Mouse (Mus musculus) gastrocnemius, postnatal 36 days (tissue): Measurements from ENCODE around the gene Esyt1. TPM values are rescaled to one million over a fixed set of nuclear protein-coding genes. Genes with fewer than 3 reads are reported as not detected.
"Not testable (repeated sequence)": the region's sequence is repeated elsewhere in the genome, so short reads cannot be mapped to it uniquely, and the experiment has no call there.

ENCODE experiments used
- DNase-seq, 2 experiments: peaks; one replicate each; pipeline ENCODE4 v3.0.0; 2022
- intact Hi-C: fragments of 180-260 bp; cut with DNase I; formaldehyde crosslinking; loops from one replicate; pipeline ENCODE4 v1.15.1; 2025
- total RNA-seq, 2 experiments: library from RNA; stranded (reverse); gene quantifications; 2 replicates each; pipeline ENCODE4 v1.2.3; 2021

Gene Esyt1
- total RNA-seq, 2 experiments from 2014 or later: 12.8 to 13.0 TPM

DNA sequence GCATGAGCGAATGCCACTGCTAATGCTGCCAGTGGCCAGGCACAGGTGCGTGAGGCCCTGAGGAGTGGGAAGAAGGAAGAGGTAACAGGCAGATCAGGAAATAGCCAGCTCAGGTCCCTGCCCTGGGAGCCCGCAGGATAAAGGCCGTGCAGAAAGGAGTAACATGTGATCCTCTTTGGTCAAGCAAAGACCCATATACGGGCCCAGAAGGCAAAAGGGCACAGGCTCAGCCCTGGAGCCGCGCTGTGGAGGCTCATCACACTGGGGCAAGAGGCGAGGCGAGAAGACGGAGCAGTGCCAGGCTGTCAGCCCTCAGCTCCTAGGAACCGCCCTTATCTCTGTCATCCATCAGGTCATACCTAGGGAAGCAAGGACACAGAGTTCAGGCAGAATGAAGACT lies 15.4 kb downstream of the Esyt1 start:
- no peak for DNase-seq
- intact Hi-C loops: no loop called here

DNA sequence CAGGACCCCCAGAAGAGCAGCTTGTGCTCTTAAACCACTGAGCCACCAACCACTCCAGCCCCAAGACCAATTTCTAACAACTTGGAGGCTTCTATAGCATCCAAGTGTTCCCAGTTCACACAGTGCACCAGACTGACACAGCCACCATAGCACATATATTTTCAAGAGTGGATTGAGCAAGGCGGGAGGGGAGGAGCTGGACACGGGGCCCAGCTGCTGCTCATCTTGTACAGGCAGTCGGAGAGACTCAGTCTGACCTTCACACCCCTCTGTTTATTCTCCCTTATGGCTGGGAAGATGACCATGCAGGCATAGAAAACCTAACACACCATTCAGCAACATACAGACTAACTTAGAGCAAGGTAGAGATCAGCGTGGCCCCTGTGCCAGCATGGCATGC lies 15.8 kb downstream of the Esyt1 start:
- DNase-seq: no peak
- intact Hi-C loops: no loop called here

DNA sequence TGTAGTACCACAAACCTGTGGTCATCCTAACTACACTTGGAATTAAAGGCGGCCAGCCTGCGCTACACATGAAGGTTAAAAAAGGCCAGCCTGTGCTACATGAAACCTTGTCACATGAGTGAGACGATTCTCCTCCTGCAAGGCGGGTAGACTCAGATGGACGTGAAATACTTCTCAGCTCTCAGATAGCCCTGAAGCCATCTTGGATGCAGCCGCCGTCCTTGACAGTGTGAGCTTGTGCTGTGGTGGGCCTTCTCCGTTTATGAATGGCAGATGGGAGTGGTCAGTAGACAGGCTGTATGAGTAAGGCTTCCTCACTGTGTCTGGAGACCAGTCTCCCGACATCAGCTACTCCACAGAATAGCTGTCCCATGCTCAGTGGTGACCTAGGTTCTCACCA lies 16.5 kb downstream of the Esyt1 start:
- DNase-seq: no peak
- intact Hi-C loops: no loop called here

DNA sequence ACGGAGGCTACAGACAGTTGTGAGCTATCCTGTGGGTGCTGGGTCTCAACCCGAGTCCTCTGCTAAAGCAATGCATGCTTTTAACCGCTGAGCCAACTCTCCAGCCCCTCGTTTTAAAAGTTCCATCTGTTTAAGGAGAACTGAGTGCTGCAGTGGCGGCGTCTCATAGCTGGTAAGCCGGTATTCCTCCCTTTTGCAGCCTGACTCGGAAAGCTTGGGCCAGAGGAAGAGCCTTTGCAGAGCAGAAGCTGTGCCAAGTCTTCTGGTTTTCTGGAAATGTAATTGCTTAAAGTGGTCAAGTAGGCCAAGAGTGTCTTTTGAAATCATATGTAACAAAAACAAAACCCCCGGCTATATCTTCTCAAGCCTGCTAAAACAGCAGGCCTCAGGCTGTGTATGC lies 17.4 kb downstream of the Esyt1 start:
- intact Hi-C loops: no loop called here
- DNase-seq: no peak

DNA sequence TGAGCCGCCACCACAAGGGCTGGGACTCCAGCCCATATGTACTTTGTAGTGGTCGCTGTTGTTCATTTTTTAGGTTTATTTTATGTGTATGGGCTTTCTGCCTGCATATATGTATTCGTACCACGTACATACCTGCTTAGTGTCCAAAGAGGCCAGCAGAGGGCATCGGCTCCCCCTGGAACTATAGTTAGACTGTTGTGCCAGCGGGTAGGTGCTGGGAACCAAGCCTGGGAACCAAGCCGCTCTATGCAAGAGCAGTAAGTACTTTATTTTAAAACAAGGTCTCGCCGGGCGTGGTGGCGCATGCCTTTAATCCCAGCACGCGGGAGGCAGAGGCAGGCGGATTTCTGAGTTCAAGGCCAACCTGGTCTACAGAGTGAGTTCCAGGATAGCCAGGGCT lies 19.7 kb downstream of the Esyt1 start:
- intact Hi-C loops: no loop called here
- DNase-seq: no peak

DNA sequence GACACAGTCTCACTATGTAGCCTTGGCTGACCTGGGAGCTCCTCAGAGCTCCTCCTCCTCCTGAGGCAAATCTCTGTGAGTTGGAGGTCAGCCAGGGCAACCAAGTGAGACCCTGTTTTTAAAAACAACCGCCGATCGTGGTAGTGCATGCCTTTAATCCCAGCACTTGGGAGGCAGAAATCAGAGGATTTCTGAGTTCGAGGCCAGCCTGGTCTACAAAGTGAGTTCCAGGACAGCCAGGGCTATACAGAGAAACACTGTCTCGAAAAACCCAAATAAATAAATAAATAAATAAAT lies 20.4 kb downstream of the Esyt1 start:
- intact Hi-C loops, DNase-seq: not testable (repeated sequence)

DNA sequence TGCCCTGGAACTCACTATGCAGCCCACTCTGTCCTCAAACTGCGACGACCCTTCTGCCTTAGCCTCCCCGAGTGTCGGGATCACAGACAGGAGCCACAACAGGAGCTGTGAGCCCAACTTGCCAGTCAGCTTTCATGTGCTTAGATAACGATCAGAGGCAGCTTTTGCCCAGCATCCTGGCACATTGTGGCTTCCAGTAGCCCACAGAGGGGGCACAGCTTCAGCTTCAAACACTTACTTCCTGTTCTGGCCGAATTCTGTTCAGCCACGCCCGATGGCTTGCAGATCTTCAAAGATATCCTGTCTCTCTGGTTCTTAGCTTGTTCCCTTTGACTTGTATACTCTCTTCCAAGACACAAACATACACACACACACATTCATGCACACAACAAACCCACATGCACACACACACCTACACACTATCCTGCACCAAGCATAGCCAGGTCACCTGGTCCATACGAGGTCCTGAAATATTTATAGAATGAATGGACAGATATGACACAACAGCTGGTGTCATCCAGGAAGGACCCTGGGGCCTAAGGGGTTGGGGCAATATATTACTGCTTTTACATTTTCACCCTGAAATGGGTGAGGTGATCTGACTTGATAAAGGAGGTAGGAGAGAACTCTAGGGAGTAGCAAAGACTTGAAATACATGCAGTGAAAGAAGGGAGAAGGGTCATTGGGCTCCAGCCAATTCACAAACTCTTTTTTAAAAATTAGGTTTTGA lies 20.9 kb downstream of the Esyt1 start:
- intact Hi-C loops: no loop called here
- DNase-seq: no peak

DNA sequence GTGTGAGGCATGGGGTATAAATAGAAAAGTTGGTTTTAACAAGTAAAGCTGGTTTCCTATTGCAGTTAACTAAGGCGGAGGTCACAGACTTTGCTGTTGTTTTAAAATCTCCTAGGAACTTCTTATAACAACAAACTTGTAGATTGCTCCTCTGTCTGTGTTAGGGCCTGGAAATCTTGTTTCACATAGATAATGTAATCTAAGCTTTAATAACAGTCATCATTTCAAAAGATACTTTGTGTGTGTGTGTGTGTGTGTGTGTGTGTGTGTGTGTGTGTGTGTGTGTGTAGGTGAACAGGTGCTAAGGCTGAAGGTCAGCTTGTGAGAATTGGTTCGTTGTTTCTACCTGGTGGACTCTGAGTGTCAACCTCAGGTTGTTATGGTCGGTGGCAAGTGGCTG lies 21.7 kb downstream of the Esyt1 start:
- intact Hi-C loops: no loop called here
- no peak for DNase-seq

DNA sequence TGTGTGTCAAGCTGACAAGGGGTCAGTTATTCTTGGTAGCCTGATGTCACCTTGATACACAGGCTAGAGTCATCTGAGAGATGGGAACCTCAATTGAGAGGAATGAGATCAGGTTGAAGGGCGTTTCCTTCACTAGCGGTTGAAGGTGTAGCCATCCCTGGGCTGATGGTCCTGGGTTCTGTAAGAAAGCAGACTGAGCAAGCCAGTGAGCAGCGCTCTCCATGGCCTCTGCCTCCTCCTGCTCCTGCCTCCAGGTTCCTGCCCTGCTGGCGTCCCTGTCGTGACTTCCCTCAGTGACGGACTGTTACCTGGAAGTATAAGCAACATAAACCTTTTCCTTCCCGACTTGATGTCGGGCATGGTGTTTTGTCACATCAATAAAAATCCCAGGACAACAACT lies 22.1 kb downstream of the Esyt1 start:
- no peak for DNase-seq

DNA sequence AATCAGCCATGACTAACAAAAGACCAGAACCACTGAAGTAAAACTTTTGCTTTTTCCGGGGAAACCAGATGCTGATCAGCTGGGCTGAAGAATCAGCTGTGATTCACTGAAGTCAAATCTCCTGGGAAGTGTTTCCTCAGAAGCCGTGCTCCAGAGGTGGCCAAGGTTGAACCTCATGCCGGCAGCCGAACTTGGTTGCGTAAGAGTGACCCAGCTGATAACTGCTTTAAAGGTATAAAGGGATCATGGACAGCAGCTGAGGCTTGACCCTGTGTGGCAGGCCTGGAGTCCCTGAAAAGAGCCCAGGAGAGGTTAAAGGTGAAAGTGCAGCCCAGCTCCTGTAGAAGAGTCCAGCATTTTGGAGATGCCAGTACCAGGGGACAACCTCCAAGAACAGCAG lies 23.3 kb downstream of the Esyt1 start:
- intact Hi-C loops: no loop called here
- no peak for DNase-seq

More for the DNA sequence above, 22.1 kb downstream of the Esyt1 start:
- intact Hi-C loops: no loop called here

DNA sequence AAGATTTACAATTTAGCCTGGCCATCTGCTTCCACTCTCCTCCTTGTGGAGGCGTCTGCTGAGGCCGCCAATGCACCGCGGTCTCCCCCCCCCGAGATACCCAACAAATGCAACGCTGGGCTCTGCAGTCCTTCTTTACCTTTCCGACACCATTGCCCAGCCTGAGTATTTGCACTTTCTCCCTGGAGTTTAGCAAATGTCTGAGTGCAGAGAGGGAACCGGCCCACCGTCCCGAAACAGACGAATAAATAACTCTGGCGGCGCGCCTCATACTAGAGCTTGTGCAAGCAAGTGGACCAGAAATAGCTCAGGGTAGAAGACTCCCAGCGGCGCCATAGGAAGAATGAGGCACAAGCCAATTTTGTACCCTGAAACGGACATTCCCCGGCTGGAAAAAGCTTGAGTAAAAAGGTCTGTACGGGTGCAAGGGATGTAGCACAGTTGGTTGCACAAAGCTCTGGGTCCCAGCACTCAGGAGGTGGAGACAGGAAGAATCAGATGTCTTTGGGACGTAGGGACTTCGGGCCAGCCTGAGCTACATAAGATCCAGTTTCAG lies 26.5 kb downstream of the Esyt1 start:
- intact Hi-C loops: loop anchor here (5.0 kb wide), 1 partner anchor 48 kb away; the partner anchor contains the start of genes Rpl41 and Zc3h10
- DNase-seq: peak; percentile 67 to 78

DNA sequence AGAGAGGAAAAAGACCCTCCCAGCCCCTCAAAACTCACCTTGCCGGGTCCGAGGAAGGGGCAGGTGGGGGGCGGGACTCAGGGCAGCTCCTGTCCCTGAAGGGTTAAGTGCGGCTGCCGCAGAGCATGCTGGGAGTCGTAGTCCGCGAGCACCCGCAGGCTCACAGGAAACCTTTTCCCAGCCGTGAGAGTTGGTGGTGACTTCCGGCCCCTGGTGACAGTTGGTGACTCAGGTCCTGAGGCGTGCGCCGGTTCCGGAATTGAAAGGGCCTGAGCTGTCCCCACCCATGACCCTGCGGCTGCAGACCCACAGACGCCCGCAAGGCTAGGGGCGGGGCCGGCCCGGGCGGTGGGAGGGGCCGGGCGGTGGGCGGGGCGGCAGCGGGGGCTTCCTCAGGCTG lies 27.1 kb downstream of the Esyt1 start, which contains the start of gene Myl6b:
Myl6b (minus strand) TSS at position 96 of the 400 bp plus-strand sequence.
- DNase-seq: peak; percentile 88 to 93
- intact Hi-C loops: loop anchor here (5.0 kb wide), 1 partner anchor 49 kb away; the partner anchor contains the start of genes Rpl41 and Zc3h10

DNA sequence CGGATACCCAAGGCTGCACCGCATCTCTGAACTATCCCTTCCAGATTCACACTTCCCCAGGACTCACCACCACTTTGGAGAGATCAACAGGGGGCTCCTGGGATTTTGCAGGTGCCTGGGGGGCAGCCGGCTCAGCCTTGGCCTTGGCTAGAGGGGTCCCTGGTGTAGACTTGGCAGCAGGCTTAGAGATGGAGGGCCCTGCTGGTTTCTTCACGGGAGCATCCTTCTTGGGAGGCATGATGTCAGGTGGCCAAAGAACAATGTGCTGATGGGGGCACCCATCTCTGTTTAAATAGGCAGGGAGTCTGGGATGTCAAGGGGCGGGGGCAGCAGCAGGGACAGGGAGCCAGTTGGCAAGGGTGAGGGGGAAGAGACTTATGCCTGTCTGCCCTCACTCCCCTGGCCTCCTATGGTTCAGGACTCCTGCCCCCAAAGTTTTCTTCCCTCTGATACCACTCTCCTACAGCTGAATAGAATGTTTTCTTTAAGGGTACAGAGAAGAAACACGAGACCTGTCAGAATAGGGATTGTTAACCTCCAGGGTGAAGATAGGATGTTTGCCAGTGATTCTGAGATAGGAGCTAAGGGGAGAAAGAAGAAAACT lies 28.4 kb downstream of the Esyt1 start:
- no peak for DNase-seq
- intact Hi-C loops: loop anchor here (5.0 kb wide), 1 partner anchor 50 kb away; the partner anchor contains the start of genes Rpl41 and Zc3h10

DNA sequence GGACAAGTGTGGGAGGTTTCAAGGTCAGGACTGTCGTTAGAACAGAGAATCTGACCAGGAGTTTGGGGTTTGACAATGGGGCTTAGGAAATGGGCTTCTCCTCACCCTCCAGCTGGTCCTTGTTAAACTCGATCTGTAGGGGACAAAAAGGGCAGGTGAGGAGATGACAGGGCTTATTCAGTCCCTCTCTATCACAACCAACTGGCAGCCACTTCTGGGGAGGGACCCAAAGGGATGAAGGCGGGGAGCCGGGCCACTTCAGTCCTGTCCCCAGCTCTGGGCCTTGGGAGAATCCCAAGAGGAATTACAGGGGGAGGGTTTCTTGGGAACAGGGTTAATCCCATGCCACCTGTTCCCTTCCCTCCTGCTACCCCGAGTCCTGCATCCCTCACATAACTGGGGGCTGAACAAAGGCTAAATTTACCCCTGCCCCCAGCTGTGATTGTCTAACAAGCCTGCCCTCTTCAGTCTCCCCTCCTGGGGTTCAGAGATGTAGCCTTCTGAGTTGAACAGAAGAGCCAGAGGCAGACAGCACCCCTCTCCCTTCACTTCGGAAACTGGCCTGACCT lies 29.1 kb downstream of the Esyt1 start:
- intact Hi-C loops: loop anchor here (5.0 kb wide), 1 partner anchor 51 kb away; the partner anchor contains the start of genes Rpl41 and Zc3h10
- DNase-seq: no peak

DNA sequence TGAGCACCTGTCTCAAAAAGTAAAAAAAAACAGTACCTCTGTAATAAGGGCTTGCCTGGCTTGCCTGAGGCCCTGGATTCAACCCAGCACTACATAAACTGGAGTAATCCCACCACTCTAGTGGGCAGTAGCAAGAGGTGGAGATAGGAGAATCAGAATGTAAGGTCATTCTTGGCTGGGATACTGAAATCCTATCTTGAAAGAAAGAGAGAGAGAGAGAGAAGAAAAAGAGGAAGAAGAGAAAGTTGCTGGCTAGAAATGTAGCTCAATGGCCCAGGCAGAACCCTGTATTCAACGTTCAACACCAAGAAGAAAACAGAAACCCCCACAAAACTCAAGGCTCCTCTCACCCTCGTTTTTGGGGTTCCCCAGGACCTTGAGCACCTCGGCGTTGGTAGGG lies 29.8 kb downstream of the Esyt1 start:
- DNase-seq: no peak
- intact Hi-C loops: loop anchor here (5.0 kb wide), 1 partner anchor 51 kb away; the partner anchor contains the start of genes Rpl41 and Zc3h10

DNA sequence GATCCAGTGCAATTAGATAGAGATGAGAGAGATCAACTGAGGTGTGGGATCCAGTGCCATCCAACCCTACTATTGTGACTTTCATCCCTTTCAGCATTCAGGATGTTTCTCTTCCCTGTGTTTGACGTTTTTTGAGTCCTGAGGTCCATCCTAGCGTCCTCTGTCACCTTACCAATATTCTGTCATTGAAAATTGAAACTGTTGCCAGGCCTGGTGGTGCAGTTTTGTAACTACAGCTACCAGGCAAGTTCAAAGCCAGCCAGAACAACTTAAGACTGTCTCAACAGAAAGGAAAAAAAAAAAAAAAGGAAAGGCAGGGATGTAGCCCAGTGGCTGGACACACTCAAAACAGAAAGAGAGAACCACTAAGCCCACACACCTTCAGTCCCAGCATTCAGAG lies 30.4 kb downstream of the Esyt1 start:
- intact Hi-C loops: loop anchor here (5.0 kb wide), 1 partner anchor 52 kb away; the partner anchor contains the start of genes Rpl41 and Zc3h10
- DNase-seq: no peak

DNA sequence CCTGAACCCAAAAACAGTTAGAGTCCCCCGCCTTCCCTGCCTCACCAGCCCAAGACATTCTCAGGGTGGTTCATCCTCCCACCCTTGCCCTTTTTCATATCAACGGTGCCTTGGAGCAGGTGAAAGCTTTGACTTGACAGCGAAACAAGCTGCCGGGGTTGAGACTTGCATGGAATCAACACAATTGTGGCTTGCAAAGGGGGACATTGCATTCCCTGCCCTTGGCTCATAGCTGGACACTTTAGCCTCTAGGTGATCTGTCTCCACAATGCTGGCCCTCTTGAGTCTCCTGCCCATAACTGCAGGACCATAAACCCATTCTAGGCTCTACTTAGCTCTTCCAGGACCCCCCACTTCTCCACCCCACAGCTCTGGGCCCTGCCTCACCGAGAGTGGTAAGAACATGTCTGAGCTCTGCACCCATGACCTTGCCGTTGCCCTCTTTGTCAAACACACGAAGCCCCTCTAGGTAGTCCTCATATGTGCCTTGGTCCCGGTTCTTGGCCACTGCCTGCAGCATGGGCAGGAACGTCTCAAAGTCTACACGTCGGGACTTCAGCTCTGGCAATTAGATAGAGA lies 30.9 kb downstream of the Esyt1 start:
- intact Hi-C loops: loop anchor here (5.0 kb wide), 2 partner anchors 37 to 53 kb away; partner anchors contain the start of genes Rpl41, Smarcc2 and Zc3h10
- DNase-seq: no peak

DNA sequence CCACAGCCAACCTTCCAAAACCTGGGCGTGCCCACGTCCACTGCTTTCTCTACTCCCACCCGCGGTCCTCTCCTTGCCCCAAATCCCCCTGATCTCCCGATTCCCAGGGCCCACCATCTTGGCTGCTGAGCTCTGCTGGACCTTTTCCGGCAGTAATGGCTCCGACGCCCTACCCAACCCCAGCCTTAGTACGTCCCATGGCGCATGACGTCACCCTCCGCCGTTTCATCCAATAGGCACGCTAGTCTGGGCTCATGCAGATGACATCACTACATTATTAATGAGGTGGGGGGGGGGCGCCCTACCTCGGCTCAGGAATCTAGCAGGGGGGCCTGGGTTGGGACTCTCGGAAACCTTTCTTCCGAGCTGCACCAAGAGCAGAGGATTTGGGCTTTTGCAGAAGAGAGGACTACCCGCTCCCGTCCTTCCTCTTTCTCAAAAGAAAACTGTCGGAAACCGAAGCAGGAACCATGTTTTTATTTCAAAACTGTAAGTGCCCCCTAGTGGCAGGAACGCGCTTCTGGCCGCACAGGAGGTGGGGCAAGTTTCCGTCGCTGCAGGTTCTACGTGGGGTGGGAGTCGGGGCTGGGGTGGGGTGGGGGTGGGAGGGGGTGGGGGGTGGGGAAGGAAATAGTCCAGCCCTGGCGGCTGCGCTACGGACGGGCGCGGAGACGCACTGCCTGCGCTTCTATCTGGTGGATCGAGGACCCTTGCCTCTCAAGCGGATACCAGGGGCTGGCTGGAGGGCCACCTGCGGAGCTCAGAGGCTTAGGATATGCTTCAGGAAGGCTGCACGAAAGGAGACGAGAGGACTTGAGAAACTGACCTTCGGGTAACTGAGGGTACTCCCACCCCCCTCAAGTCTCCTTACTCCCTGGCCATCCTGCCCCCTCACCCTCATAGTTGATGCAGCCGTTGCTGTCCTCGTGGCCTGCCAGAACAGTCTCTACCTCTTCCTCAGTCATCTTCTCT lies 31.7 kb downstream of the Esyt1 start, which contains the start of gene Myl6:
Myl6 (minus strand) TSS at position 451 of the 972 bp plus-strand sequence.
- peak; percentile 97 to 98 for DNase-seq
- intact Hi-C loops: loop anchor here (5.0 kb wide), 1 partner anchor 37 kb away; the partner anchor contains the start of gene Smarcc2

DNA sequence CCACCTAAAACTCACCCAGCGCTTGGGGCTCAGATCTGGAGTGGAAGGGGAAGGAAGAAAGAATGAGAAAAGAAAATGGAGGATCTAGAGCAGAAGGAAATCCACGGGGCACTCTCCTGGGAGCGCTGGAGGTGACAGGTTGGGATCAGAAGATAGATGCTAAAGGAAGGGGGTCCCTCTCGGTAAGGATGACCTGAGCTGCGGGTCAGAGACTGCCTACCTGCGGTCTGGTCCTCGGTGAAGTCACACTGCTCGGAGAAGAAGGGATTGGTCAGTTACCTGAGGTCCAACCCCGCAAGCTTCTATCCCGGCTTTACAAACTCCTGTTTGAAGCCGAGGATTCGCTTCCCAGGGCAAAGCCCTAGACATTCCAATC lies 32.4 kb downstream of the Esyt1 start:
- DNase-seq: no peak
- intact Hi-C loops: loop anchor here (5.0 kb wide), 1 partner anchor 36 kb away; the partner anchor contains the start of gene Smarcc2
